Mouse (Mus musculus): Measurements from ENCODE around the gene Arl10. TPM values are rescaled to one million over a fixed set of nuclear protein-coding genes. Genes with fewer than 3 reads are reported as not detected.

The Arl10 gene
- total and polyA plus RNA-seq, 2 experiments from 2014 or later = 80.2 to 161 TPM

DNA sequence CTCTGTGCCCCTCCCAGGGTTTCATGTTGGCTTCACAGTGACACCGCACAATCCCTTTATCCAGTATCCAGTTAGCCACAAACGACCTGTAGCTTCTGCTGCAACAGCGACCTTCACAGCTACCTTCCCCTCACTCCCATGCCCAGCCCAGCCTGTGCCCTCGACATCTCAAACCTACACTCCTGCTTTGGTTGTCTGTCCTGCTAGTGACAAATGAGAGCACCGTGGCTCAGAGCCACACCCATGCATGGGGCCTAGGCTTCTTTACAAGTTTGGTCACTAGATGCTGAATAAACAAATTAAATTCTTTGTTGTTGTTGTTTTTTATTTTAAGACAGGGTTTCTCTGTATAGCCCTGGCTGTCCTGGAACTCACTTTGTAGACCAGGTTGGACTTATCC lies 32.4 kb downstream of the Arl10 start:
- Histone ChIP-seq H3K4me1 (ENCODE audit: insufficient read depth, low read length) (peaks cover 15% of the 10 kb centered on the region), H3K27me3 (ENCODE audit: insufficient read depth, low read length) (no peaks in the 10 kb centered on the region), H3K4me3 (ENCODE audit: low read depth, low read length) (no peak overlapping the region), H3K4me2 (ENCODE audit: low read depth, low read length, poor library complexity, severe bottlenecking) (no peak overlapping the region), H3K9me3 (ENCODE audit: low read length) (no peaks in the 10 kb centered on the region), H3K36me3 (ENCODE audit: insufficient read depth, low read length) (peaks cover 22% of the 10 kb centered on the region), H3K27ac (ENCODE audit: low read depth, low read length) (no peak overlapping the region), H3K9ac (replicated peaks; ENCODE audit: low read length, poor library complexity, severe bottlenecking) (no peak overlapping the region)
- TF ChIP-seq CTCF (IDR thresholded peaks at IDR 0.05) = no peak
- DNase-seq (ENCODE audit: low spot score) = no peak
- ATAC-seq (ENCODE audit: low FRiP score) = no peak
- 74% methylated on average over 5 of the region's 5 CpGs for WGBS

DNA sequence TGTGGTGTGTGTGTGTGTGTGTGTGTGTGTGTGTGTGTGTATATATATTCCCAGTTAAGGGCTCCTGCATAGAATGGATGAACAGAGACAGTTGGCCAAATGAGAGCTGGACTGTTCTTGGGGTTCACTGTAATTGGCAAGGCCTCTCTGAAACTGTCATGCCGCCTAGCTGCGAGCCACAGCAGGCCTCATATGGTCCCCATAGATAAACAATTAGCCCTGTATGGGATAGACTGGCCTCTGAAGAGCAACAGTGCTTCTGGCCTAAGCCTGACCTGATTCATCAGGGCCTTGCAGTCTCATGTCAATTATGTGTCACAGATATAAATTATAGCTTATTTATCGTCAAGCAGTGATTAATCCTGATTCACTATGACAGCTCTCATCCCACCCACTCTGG lies 33.2 kb downstream of the Arl10 start:
- Histone ChIP-seq H3K4me2 (ENCODE audit: low read depth, low read length, poor library complexity, severe bottlenecking) (peak overlapping the region; percentile 78), H3K9me3 (ENCODE audit: low read length) (no peaks in the 10 kb centered on the region), H3K27ac (ENCODE audit: low read depth, low read length) (no peak overlapping the region), H3K9ac (replicated peaks; ENCODE audit: low read length, poor library complexity, severe bottlenecking) (no peak overlapping the region), H3K4me1 (ENCODE audit: insufficient read depth, low read length) (peaks cover 15% of the 10 kb centered on the region), H3K36me3 (ENCODE audit: insufficient read depth, low read length) (peaks cover 22% of the 10 kb centered on the region), H3K27me3 (ENCODE audit: insufficient read depth, low read length) (no peaks in the 10 kb centered on the region), H3K4me3 (ENCODE audit: low read depth, low read length) (no peak overlapping the region; the same call in 1 of the 2 replicates)
- TF ChIP-seq CTCF (IDR thresholded peaks at IDR 0.05) = no peak
- ATAC-seq (ENCODE audit: low FRiP score) = no peak
- WGBS = 54% methylated on average over 3 of the region's 3 CpGs
- no peak for DNase-seq (ENCODE audit: low spot score)

DNA sequence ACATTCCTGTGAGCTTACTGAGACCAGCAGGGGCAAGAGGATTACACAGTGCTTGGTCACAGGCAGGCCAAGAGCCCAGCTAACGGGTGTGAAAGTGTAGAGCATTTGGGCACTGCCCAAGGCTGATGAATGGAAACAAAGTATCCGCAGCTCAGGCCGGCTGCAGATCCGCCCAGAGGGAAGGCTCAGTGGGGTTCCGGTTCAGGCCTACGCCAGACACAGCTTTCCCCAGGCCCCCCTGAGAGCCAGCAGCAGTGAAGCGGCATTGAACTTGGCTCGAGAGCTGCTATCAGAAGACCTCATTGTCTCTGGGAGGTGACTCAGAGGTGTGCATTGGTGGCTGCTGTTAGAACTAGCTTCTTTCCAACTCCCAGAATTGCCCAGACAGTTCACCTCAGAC lies 33.9 kb downstream of the Arl10 start:
- H3K4me1 ChIP-seq (ENCODE audit: insufficient read depth, low read length) = peaks cover 15% of the 10 kb centered on the region
- 6% methylated on average over 8 of the region's 8 CpGs for WGBS
- no peak for TF ChIP-seq CTCF (IDR thresholded peaks at IDR 0.05)
- no peaks in the 10 kb centered on the region for H3K27me3 ChIP-seq (ENCODE audit: insufficient read depth, low read length)
- H3K27ac ChIP-seq (ENCODE audit: low read depth, low read length) = peak overlapping the region; percentile 38; the same call in 1 of the 2 replicates
- H3K4me2 ChIP-seq (ENCODE audit: low read depth, low read length, poor library complexity, severe bottlenecking) = peak overlapping the region; percentile 78
- H3K9ac ChIP-seq (replicated peaks; ENCODE audit: low read length, poor library complexity, severe bottlenecking) = peak overlapping the region; percentile 56; the same call in 1 of the 2 replicates
- H3K9me3 ChIP-seq (ENCODE audit: low read length) = no peaks in the 10 kb centered on the region
- peak; percentile 58 for DNase-seq (ENCODE audit: low spot score)
- ATAC-seq (ENCODE audit: low FRiP score) = 0 out of 2 replicates have a peak, but pooled peaks have one; percentile 8
- H3K36me3 ChIP-seq (ENCODE audit: insufficient read depth, low read length) = peaks cover 22% of the 10 kb centered on the region
- H3K4me3 ChIP-seq (ENCODE audit: low read depth, low read length) = peak overlapping the region; percentile 27

DNA sequence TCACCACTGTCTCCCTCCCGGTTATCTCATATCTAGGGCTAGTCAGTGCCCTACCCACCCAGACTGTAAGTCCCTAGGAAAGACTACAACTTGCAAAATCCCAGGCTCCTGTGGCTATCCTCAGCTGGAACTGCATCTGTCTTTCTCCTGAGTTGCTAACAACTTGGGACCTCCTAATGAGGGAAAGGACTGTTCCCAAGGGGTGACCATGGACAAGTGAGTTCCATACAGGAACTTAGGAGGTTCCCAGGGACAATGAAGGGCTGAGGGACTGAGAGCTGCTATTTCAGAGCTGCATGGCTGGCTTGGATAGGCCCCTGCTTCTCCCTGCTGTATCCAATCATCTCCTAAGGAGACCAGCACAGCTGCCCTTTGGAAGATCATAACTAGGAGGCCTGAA lies 34.5 kb downstream of the Arl10 start:
- Histone ChIP-seq H3K36me3 (ENCODE audit: insufficient read depth, low read length) (peaks cover 19% of the 10 kb centered on the region), H3K27ac (ENCODE audit: low read depth, low read length) (no peak overlapping the region), H3K9ac (replicated peaks; ENCODE audit: low read length, poor library complexity, severe bottlenecking) (peak overlapping the region; percentile 56; the same call in 1 of the 2 replicates), H3K27me3 (ENCODE audit: insufficient read depth, low read length) (no peaks in the 10 kb centered on the region), H3K4me2 (ENCODE audit: low read depth, low read length, poor library complexity, severe bottlenecking) (peak overlapping the region; percentile 78), H3K4me3 (ENCODE audit: low read depth, low read length) (peak overlapping the region; percentile 27), H3K4me1 (ENCODE audit: insufficient read depth, low read length) (peaks cover 15% of the 10 kb centered on the region), H3K9me3 (ENCODE audit: low read length) (no peaks in the 10 kb centered on the region)
- DNase-seq (ENCODE audit: low spot score) (no peak), ATAC-seq (ENCODE audit: low FRiP score) (no peak)
- WGBS = 9% methylated on average over 1 of the region's 1 CpGs
- TF ChIP-seq CTCF (IDR thresholded peaks at IDR 0.05) = no peak

DNA sequence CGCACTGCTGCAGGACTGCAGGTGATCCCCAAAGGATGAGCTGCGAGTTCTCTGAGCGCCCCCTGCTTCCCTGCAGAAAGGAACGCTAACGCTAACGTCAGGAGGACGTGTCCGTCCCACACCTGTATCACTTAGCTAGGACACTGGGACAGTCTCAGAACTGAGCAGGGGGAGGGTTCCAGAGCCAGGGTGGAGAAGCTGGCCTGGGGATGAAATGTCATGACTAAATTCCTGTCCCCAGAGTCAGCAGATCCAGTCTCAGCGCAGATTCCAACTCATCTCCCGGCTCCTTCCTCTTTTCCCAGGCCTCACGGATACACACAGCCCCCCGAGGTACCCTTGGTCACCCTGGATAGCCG lies 35.8 kb downstream of the Arl10 start:
- peak; percentile 40 for TF ChIP-seq CTCF (IDR thresholded peaks at IDR 0.05)
- Histone ChIP-seq H3K36me3 (ENCODE audit: insufficient read depth, low read length) (peaks cover 8% of the 10 kb centered on the region), H3K4me1 (ENCODE audit: insufficient read depth, low read length) (peaks cover 15% of the 10 kb centered on the region), H3K9me3 (ENCODE audit: low read length) (no peaks in the 10 kb centered on the region), H3K9ac (replicated peaks; ENCODE audit: low read length, poor library complexity, severe bottlenecking) (peak overlapping the region; percentile 96), H3K27ac (ENCODE audit: low read depth, low read length) (peak overlapping the region; percentile 89), H3K4me3 (ENCODE audit: low read depth, low read length) (peak overlapping the region; percentile 76), H3K27me3 (ENCODE audit: insufficient read depth, low read length) (no peaks in the 10 kb centered on the region), H3K4me2 (ENCODE audit: low read depth, low read length, poor library complexity, severe bottlenecking) (peak overlapping the region; percentile 78)
- DNase-seq (ENCODE audit: low spot score) = peak; percentile 13
- ATAC-seq (ENCODE audit: low FRiP score) = peak; percentile 5; the same call in 1 of the 2 replicates
- WGBS = 4% methylated on average over 13 of the region's 13 CpGs

DNA sequence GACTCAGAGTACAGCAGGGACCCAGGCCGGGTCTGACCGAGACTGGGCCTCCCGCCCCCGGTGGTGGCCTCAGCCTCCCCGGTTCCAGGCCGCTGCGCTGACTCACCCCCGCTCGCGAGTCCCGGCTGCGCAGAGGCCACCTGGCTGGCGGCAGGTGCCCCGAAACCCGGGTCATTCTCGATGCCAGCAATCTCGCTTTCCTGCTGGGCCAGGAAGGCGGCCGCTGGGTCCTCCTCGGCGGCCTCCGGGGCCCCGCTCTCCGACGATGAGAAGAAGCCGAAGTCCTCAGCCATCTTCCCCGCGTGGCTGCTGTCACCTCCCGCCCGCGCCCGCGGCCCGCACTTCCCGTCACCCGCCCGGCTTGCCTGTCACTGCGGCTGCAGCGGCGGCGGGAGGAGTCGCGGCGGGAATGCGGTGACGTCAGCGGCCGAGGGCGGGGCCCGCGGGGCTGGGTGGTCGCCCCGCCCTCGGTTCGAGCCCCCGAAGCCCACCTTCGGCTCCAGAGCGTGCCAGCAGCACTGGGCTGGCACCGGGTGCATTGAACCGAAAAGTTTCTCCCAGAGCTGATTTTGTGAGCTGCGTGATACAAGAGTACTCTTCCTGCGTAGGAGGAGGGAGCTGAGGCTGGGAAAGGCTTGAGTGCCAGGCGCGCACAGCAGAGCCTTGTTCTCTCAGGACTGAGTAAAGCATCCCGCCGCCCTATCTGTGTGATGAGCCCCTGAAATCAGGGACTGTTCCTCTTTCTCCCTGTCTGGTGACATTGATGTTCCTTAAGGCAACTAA lies 36.3 kb downstream of the Arl10 start, which contains the start of gene Cltb:
Gene Cltb (minus strand): TSS at position 373 of the 783 bp plus-strand sequence.
- no peak for TF ChIP-seq CTCF (IDR thresholded peaks at IDR 0.05)
- Histone ChIP-seq H3K4me1 (ENCODE audit: insufficient read depth, low read length) (peaks cover 15% of the 10 kb centered on the region), H3K27ac (ENCODE audit: low read depth, low read length) (peak within 1 kb of the TSS; percentile 89), H3K4me2 (ENCODE audit: low read depth, low read length, poor library complexity, severe bottlenecking) (peak within 1 kb of the TSS; percentile 78), H3K27me3 (ENCODE audit: insufficient read depth, low read length) (no peaks in the 10 kb centered on the region), H3K9ac (replicated peaks; ENCODE audit: low read length, poor library complexity, severe bottlenecking) (peak within 1 kb of the TSS; percentile 96), H3K4me3 (ENCODE audit: low read depth, low read length) (peak within 1 kb of the TSS; percentile 76), H3K36me3 (ENCODE audit: insufficient read depth, low read length) (peaks cover 6% of the 10 kb centered on the region; the same call in 1 of the 2 replicates), H3K9me3 (ENCODE audit: low read length) (no peaks in the 10 kb centered on the region)
- ATAC-seq (ENCODE audit: low FRiP score) (peak; percentile 77), DNase-seq (ENCODE audit: low spot score) (peak; percentile 86)
- WGBS = under 1% methylated on average over 47 of the region's 66 CpGs

Data from midbrain, postnatal 0 days (tissue).